Mouse (Mus musculus) embryonic facial prominence, embryonic 11.5 days (tissue): ENCODE measurements around the gene Tor2a. TPM values are rescaled to one million over a fixed set of nuclear protein-coding genes. Genes with fewer than 3 reads are reported as not detected.
A peak's percentile ranks its signal among the peaks of the same experiment; 100 is the strongest.

ENCODE experiments used
- ATAC-seq: fragments of 200-750 bp; cut with Nextera tagmentation; replicated peaks from 2 replicates; pipeline ENCODE4 v1.8.0; 2017; ENCODE audit warnings: low read depth; ENCODE audit not compliant: insufficient number of reproducible peaks, low FRiP score, low TSS enrichment
- DNase-seq: peaks from one replicate; pipeline ENCODE4 v3.0.0-alpha.2; 2015; ENCODE audit warnings: low spot score
- H3K27ac ChIP-seq: fragments of 300-500 bp; sonication (generic); replicated peaks from 2 replicates; pipeline ENCODE4 v1.5.1; 2014; ENCODE audit warnings: mild to moderate bottlenecking, low read depth, low read length, control low read depth
- H3K27me3 ChIP-seq: fragments of 300-500 bp; sonication (generic); 2 replicates; pipeline ENCODE4 v1.6.1; 2014; ENCODE audit warnings: mild to moderate bottlenecking, low read length, moderate library complexity, mixed read lengths; ENCODE audit not compliant: control insufficient read depth, insufficient read depth
- H3K36me3 ChIP-seq: fragments of 300-500 bp; sonication (generic); replicated peaks from 2 replicates; pipeline ENCODE4 v1.6.1; 2014; ENCODE audit warnings: low read depth, mild to moderate bottlenecking, low read length, moderate library complexity, mixed read lengths; ENCODE audit not compliant: control insufficient read depth, insufficient read depth
- H3K4me1 ChIP-seq: fragments of 300-500 bp; sonication (generic); 2 replicates; pipeline ENCODE4 v1.6.1; 2014; ENCODE audit warnings: low read length, mixed read lengths; ENCODE audit not compliant: control insufficient read depth, insufficient read depth
- H3K4me2 ChIP-seq: fragments of 300-500 bp; sonication (generic); 2 replicates; pipeline ENCODE4 v1.6.1; 2014; ENCODE audit warnings: low read depth, mild to moderate bottlenecking, control low read depth, low read length, moderate library complexity
- H3K4me3 ChIP-seq: fragments of 300-500 bp; sonication (generic); 2 replicates; pipeline ENCODE4 v1.5.1; 2014; ENCODE audit warnings: low read depth, low read length, control low read depth
- H3K9ac ChIP-seq: fragments of 300-500 bp; sonication (generic); replicated peaks from 2 replicates; pipeline ENCODE4 v1.6.1; 2014; ENCODE audit warnings: mild to moderate bottlenecking, control low read depth, low read length
- H3K9me3 ChIP-seq: fragments of 300-500 bp; sonication (generic); replicated peaks from 2 replicates; pipeline ENCODE4 v1.6.1; 2016; ENCODE audit warnings: mild to moderate bottlenecking, low read length, inconsistent platforms, mixed read lengths; ENCODE audit not compliant: control insufficient read depth
- WGBS: fragments of 180-500 bp; shearing (Covaris S2); extraction: QIAGEN DNeasy Blood & Tissue Kit; methylation state at CpG from one replicate; pipeline ENCODE4 v1.1.7; 2014; 5-methylcytosine and 5-hydroxymethylcytosine counted together
- polyA plus RNA-seq: library from polyadenylated mRNA; unstranded; fragments of >200 nt; fragmentation: Nextera tagmentation; extraction: Ambion mirVana; gene quantifications from 2 replicates; pipeline ENCODE4 v1.2.1, GENCODE M21; 2014

The Tor2a gene
- polyA plus RNA-seq, 1 experiment from 2014 or later = 47.8 TPM

DNA sequence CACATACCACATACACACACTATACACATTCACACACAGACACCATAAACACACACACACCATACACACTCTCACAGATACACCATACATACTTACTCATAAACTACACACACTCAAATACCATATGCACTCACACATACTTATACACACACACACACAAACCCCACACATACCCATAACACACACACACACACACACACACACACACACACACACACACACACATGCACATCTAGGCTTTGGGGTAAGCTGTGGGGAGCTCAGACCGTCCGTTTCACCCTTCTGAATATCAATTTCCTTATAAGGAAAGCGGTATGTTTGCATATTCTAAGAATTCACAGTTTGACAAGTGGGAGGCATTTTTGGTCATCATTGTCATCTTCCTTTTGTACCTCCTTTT lies 34.5 kb upstream of the Tor2a start:
- no peak overlapping the region for H3K9ac ChIP-seq
- DNase-seq = no peak
- no peaks in the 10 kb centered on the region for H3K9me3 ChIP-seq
- H3K27ac ChIP-seq = no peak overlapping the region
- peaks cover 5% of the 10 kb centered on the region; the same call in 1 of the 2 replicates for H3K4me1 ChIP-seq
- no peak overlapping the region for H3K4me3 ChIP-seq
- no peak overlapping the region for H3K4me2 ChIP-seq
- WGBS = 84% methylated on average over 3 of the region's 3 CpGs
- no peaks in the 10 kb centered on the region for H3K36me3 ChIP-seq
- H3K27me3 ChIP-seq = no peaks in the 10 kb centered on the region
- no peak for ATAC-seq

DNA sequence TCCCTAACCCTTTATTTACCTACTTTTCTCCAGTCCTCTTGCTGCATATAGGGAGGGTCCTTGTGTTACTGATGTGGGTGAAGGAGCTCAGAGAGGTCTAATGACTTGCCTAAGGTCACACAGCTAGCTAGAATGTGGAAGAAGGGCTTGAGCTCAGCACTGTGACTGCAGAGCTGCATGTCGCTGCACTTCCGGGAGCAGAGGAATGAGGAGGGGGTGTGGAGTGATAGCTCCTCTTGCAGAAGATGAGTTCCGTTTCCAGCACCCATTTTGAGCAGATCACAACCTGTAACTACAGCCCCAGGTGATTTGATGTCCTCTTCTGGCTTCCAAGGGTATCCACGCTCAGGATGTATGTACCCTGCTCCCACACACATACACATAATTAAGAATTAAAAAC lies 32.9 kb upstream of the Tor2a start:
- DNase-seq = no peak
- no peaks in the 10 kb centered on the region for H3K27me3 ChIP-seq
- H3K4me1 ChIP-seq = peaks cover 10% of the 10 kb centered on the region; the same call in 1 of the 2 replicates
- no peaks in the 10 kb centered on the region for H3K9me3 ChIP-seq
- H3K4me3 ChIP-seq = no peak overlapping the region
- no peak overlapping the region for H3K27ac ChIP-seq
- H3K9ac ChIP-seq = no peak overlapping the region
- no peak overlapping the region for H3K4me2 ChIP-seq
- ATAC-seq = no peak
- no peaks in the 10 kb centered on the region for H3K36me3 ChIP-seq
- WGBS = 86% methylated on average over 4 of the region's 4 CpGs

DNA sequence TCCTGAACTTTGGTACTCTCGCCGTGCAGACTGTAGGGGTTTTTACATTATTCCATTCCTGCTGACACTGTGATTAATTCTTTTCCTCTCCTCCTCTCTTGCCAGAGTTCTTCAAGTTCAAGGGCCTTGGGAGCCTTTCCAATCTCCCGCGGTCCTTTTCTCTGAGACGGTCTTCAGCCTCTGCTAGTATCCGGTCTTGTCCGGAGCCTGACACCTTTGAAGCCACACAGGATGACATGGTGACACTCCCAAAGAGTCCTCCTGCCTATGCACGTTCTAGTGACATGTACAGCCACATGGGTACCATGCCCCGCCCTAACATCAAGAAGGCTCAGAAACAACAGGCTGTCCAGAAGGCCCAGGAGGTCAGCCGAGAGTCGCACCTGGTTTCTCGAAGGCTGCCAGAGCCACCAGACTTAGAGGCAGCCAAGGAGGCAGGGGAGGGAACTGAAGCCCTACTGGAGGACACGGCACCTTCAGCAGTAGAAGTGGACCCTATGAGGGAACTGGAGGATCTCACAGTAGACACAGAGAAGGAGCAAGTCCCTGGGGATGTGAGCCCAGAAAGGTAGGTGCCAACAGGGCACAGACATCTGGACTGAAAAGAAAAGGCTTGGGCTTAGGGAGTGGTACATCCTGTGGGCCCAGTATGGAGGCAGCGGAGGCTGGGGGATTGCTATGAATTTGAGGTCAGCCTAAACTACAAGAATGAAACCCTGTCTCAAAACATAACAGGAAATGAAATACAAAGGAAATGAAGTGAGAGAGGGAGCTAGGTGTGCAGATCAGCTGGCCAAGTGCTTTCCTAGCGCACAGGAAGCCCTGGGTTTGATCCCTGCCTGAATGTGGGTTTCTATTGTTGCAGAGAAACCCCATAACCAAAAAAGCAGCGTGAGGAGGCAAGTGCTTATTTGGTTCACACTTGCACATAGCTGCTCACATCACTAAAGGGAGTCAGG lies 31.9 kb upstream of the Tor2a start:
- Histone ChIP-seq H3K27ac (no peak overlapping the region), H3K4me2 (no peak overlapping the region), H3K4me1 (peaks cover 10% of the 10 kb centered on the region), H3K27me3 (no peaks in the 10 kb centered on the region), H3K9ac (no peak overlapping the region), H3K4me3 (no peak overlapping the region), H3K9me3 (no peaks in the 10 kb centered on the region), H3K36me3 (no peaks in the 10 kb centered on the region)
- DNase-seq (no peak), ATAC-seq (no peak)
- WGBS = 82% methylated on average over 16 of the region's 16 CpGs

DNA sequence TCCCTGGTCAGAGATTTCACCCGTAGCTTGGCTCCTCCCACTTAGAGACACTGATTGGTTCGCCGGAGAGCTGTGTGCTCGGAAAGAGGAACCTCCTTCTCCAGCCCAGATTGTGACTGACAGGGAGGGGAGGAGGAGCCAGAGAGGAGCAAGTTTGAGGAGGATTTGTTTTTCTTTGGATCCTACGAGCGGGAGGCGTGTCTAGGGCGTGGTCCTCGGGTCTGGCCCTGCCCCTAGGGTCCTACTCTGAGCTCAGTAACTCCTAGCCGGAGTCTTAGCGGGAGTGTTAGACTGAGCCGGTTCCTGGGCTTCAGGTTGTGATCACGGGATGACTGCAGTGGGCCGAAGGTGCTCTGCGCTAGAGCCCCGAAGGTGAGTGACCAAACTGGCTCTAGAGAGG lies 29.6 kb upstream of the Tor2a start:
- Histone ChIP-seq H3K9ac (no peak overlapping the region), H3K4me1 (peaks cover 13% of the 10 kb centered on the region), H3K27me3 (no peaks in the 10 kb centered on the region), H3K9me3 (no peaks in the 10 kb centered on the region), H3K4me3 (peak overlapping the region; percentile 30), H3K27ac (no peak overlapping the region), H3K36me3 (no peaks in the 10 kb centered on the region), H3K4me2 (peak overlapping the region; percentile 39)
- peak; percentile 91 for ATAC-seq
- WGBS = 0% methylated on average over 16 of the region's 16 CpGs
- peak; percentile 98 for DNase-seq

DNA sequence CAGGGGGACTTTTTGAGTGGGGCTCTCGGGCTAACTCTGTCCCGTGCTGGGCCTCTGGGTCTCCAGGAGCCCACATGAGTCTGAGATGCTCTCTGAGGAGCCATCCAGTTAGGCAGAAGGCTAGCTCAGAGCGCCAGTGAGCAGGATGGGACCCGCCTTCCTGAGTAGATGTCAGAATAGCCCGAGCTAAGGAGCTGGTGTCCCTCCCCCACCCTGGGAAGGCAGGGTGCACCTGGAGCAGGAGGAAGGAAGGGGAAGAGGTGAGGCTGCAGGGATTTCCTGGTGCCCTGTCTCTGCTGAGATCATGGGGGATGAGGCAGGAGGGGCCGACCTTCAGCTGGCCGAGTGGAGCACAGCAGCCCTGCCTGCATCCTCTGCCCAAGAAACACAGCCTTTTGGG lies 28.6 kb upstream of the Tor2a start:
- Histone ChIP-seq H3K4me3 (peak overlapping the region; percentile 23), H3K4me1 (peaks cover 13% of the 10 kb centered on the region), H3K4me2 (peak overlapping the region; percentile 34), H3K9ac (peak overlapping the region; percentile 30; the same call in 1 of the 2 replicates), H3K9me3 (no peaks in the 10 kb centered on the region), H3K27me3 (no peaks in the 10 kb centered on the region), H3K27ac (no peak overlapping the region; the same call in 1 of the 2 replicates), H3K36me3 (no peaks in the 10 kb centered on the region)
- ATAC-seq (no peak), DNase-seq (no peak)
- 46% methylated on average over 7 of the region's 7 CpGs for WGBS

DNA sequence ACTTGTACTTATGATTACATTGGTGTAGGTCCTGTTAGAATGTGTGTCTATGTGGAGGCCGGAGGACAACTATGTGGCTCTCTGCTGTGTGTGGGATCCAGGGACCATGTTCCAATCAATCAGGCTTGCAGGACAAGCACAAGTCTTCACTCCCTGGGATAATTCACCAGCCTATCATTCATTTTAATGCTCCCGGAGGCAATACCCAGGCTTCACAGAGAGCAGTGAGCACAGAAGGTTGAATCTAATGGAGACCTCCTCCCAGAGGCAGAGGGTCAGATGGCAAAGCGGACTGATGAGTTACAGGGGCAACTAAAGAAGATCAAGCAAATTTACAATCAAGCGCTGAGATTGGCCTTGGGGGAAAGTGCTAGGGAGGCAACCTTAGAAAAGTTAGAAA lies 27.5 kb upstream of the Tor2a start:
- Histone ChIP-seq H3K36me3 (no peaks in the 10 kb centered on the region), H3K4me2 (no peak overlapping the region), H3K9ac (no peak overlapping the region; the same call in 1 of the 2 replicates), H3K27ac (peak overlapping the region; percentile 52), H3K4me1 (peaks cover 13% of the 10 kb centered on the region), H3K4me3 (no peak overlapping the region), H3K27me3 (no peaks in the 10 kb centered on the region), H3K9me3 (no peaks in the 10 kb centered on the region)
- ATAC-seq = no peak
- no peak for DNase-seq
- WGBS = 49% methylated on average over 4 of the region's 4 CpGs

DNA sequence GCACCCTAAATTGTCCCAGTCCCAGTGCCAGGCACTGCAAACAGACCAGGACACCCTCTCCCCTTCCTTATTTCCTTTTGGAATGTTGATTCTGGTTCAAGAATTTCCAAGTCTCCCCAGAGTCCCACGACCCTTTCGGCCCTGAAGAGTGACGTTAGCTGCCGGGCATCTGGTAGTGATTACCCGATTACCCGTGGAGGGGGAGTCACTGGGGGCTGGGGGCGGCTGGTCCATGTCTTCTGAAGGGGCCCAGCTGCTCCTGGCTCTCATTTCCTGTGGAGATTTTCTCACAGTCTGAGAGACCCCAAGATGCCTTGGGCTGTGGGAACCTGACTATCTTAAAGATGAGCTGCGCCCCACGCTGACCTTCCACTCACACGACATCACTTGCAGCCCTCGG lies 26.2 kb upstream of the Tor2a start:
- Histone ChIP-seq H3K4me2 (peak overlapping the region; percentile 35), H3K27ac (peak overlapping the region; percentile 77), H3K36me3 (no peaks in the 10 kb centered on the region), H3K9ac (peak overlapping the region; percentile 18; the same call in 1 of the 2 replicates), H3K9me3 (no peaks in the 10 kb centered on the region), H3K27me3 (no peaks in the 10 kb centered on the region), H3K4me1 (peaks cover 16% of the 10 kb centered on the region), H3K4me3 (no peak overlapping the region)
- peak; percentile 24; the same call in 1 of the 2 replicates for ATAC-seq
- WGBS = 19% methylated on average over 11 of the region's 11 CpGs
- peak; percentile 92 for DNase-seq

DNA sequence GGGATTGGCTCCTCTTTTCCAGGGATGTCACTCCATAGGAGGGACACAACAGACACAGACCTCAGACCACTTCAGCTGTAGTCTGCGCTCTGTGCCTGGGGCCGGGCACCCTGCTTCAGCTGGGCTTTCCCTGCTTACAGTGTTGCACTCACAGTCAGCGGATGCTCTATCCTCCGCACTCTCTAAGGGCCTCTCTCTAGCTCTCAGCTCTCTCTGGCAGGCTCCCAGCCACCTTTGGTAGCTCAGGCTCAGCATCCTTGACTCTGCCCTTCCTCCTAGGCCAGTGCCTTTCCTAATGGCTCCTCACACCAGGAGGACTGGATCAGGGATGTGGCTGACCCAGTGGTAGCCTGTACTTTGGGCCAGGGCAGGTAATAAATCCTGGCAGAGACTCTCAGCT lies 25.1 kb upstream of the Tor2a start:
- Histone ChIP-seq H3K36me3 (no peaks in the 10 kb centered on the region), H3K27ac (0 out of 2 replicates have a peak overlapping the region, but pooled peaks have one; percentile 77), H3K9ac (no peak overlapping the region), H3K4me3 (no peak overlapping the region), H3K4me1 (peaks cover 16% of the 10 kb centered on the region), H3K9me3 (no peaks in the 10 kb centered on the region), H3K27me3 (no peaks in the 10 kb centered on the region), H3K4me2 (no peak overlapping the region)
- 54% methylated on average over 4 of the region's 4 CpGs for WGBS
- ATAC-seq (no peak), DNase-seq (no peak)
